Mouse (Mus musculus) cerebellum, adult 9-10 months (tissue): ENCODE results near the gene Olfr549.

Experiments used
- DNase-seq: peaks from one replicate; pipeline ENCODE4 v3.0.0; 2022

The Olfr549 gene

GRCm38 (mm10) chr7:102597378-102598031, 47.8 kb downstream of the Olfr549 start, which contains the start of gene Olfr552:
TSS of gene Olfr552 (plus strand) at chr7:102597770.
- no peak for DNase-seq
